Mouse (Mus musculus): ENCODE measurements around the gene Vps37b. TPM values are rescaled to one million over a fixed set of nuclear protein-coding genes. Genes with fewer than 3 reads are reported as not detected.

The Vps37b gene
- polyA plus RNA-seq, 1 experiment from 2014 or later, result 43.8 TPM

GRCm38 (mm10) chr5:124015727-124016126 lies 16.3 kb downstream of the Vps37b start:
- no peaks in the 10 kb centered on the region for H3K9me3 ChIP-seq
- H3K27ac ChIP-seq (replicated peaks), result no peak overlapping the region
- no peak overlapping the region for H3K4me3 ChIP-seq
- peaks cover 93% of the 10 kb centered on the region for H3K4me1 ChIP-seq
- DNase-seq (ENCODE audit: low spot score), result no peak
- WGBS, result 67% methylated on average over 2 of the region's 2 CpGs
- H3K27me3 ChIP-seq (replicated peaks; ENCODE audit: low read depth, poor library complexity, severe bottlenecking), result no peaks in the 10 kb centered on the region
- peaks cover 32% of the 10 kb centered on the region for H3K36me3 ChIP-seq (replicated peaks)

- Histone ChIP-seq H3K27ac (replicated peaks) (no peak overlapping the region), H3K4me1 (peaks cover 94% of the 10 kb centered on the region), H3K36me3 (replicated peaks) (peaks cover 35% of the 10 kb centered on the region), H3K4me3 (no peak overlapping the region), H3K9me3 (no peaks in the 10 kb centered on the region), H3K27me3 (replicated peaks; ENCODE audit: low read depth, poor library complexity, severe bottlenecking) (no peaks in the 10 kb centered on the region)
- no peak for DNase-seq (ENCODE audit: low spot score)
- 20% methylated on average over 11 of the region's 11 CpGs for WGBS
Observed at GRCm38 (mm10) chr5:124014791-124015251, 17.2 kb downstream of the Vps37b start.

- peak overlapping the region; percentile 35; the same call in 1 of the 2 replicates for H3K27ac ChIP-seq (replicated peaks)
- peaks cover 88% of the 10 kb centered on the region for H3K4me1 ChIP-seq
- peaks cover 39% of the 10 kb centered on the region for H3K36me3 ChIP-seq (replicated peaks)
- WGBS, result 78% methylated on average over 3 of the region's 3 CpGs
- no peaks in the 10 kb centered on the region for H3K27me3 ChIP-seq (replicated peaks; ENCODE audit: low read depth, poor library complexity, severe bottlenecking)
- H3K9me3 ChIP-seq, result no peaks in the 10 kb centered on the region
- no peak overlapping the region for H3K4me3 ChIP-seq
- no peak for DNase-seq (ENCODE audit: low spot score)
Observed at GRCm38 (mm10) chr5:124014180-124014579, 17.9 kb downstream of the Vps37b start.

- Histone ChIP-seq H3K27me3 (replicated peaks; ENCODE audit: low read depth, poor library complexity, severe bottlenecking) (no peaks in the 10 kb centered on the region), H3K36me3 (replicated peaks) (peaks cover 41% of the 10 kb centered on the region), H3K4me1 (peaks cover 84% of the 10 kb centered on the region), H3K27ac (replicated peaks) (peak overlapping the region; percentile 35; the same call in 1 of the 2 replicates), H3K4me3 (no peak overlapping the region), H3K9me3 (no peaks in the 10 kb centered on the region)
- WGBS, result 79% methylated on average over 16 of the region's 16 CpGs
- DNase-seq (ENCODE audit: low spot score), result no peak
Observed at GRCm38 (mm10) chr5:124013747-124014146, 18.3 kb downstream of the Vps37b start.

- Histone ChIP-seq H3K27me3 (replicated peaks; ENCODE audit: low read depth, poor library complexity, severe bottlenecking) (no peaks in the 10 kb centered on the region), H3K27ac (replicated peaks) (peak overlapping the region; percentile 80), H3K36me3 (replicated peaks) (peaks cover 46% of the 10 kb centered on the region), H3K4me1 (peaks cover 77% of the 10 kb centered on the region), H3K4me3 (no peak overlapping the region), H3K9me3 (no peaks in the 10 kb centered on the region)
- 84% methylated on average over 10 of the region's 10 CpGs for WGBS
- DNase-seq (ENCODE audit: low spot score), result no peak
Observed at GRCm38 (mm10) chr5:124012885-124013284, 19.2 kb downstream of the Vps37b start.

GRCm38 (mm10) chr5:124011927-124012326 lies 20.1 kb downstream of the Vps37b start:
- peaks cover 55% of the 10 kb centered on the region for H3K36me3 ChIP-seq (replicated peaks)
- 20% methylated on average over 8 of the region's 8 CpGs for WGBS
- H3K27ac ChIP-seq (replicated peaks), result peak overlapping the region; percentile 80
- DNase-seq (ENCODE audit: low spot score), result no peak
- peak overlapping the region; percentile 28; the same call in 1 of the 2 replicates for H3K4me3 ChIP-seq
- H3K27me3 ChIP-seq (replicated peaks; ENCODE audit: low read depth, poor library complexity, severe bottlenecking), result no peaks in the 10 kb centered on the region
- no peaks in the 10 kb centered on the region for H3K9me3 ChIP-seq
- H3K4me1 ChIP-seq, result peaks cover 67% of the 10 kb centered on the region

GRCm38 (mm10) chr5:124010910-124011655 lies 21.0 kb downstream of the Vps37b start:
- H3K9me3 ChIP-seq, result no peaks in the 10 kb centered on the region
- peak overlapping the region; percentile 28 for H3K4me3 ChIP-seq

GRCm38 (mm10) chr5:124010077-124010476 lies 22.0 kb downstream of the Vps37b start:
- H3K27ac ChIP-seq (replicated peaks), result peak overlapping the region; percentile 80; the same call in 1 of the 2 replicates
- 93% methylated on average over 8 of the region's 8 CpGs for WGBS
- peaks cover 49% of the 10 kb centered on the region for H3K4me1 ChIP-seq
- no peaks in the 10 kb centered on the region for H3K9me3 ChIP-seq
- no peak overlapping the region for H3K4me3 ChIP-seq
- no peaks in the 10 kb centered on the region for H3K27me3 ChIP-seq (replicated peaks; ENCODE audit: low read depth, poor library complexity, severe bottlenecking)
- H3K36me3 ChIP-seq (replicated peaks), result peaks cover 63% of the 10 kb centered on the region
- DNase-seq (ENCODE audit: low spot score), result no peak

More at GRCm38 (mm10) chr5:124010910-124011655, 21.0 kb downstream of the Vps37b start:
- Histone ChIP-seq H3K36me3 (replicated peaks) (peaks cover 59% of the 10 kb centered on the region), H3K27ac (replicated peaks) (peak overlapping the region; percentile 80), H3K4me1 (peaks cover 59% of the 10 kb centered on the region), H3K27me3 (replicated peaks; ENCODE audit: low read depth, poor library complexity, severe bottlenecking) (no peaks in the 10 kb centered on the region)
- WGBS, result 19% methylated on average over 19 of the region's 19 CpGs
- DNase-seq (ENCODE audit: low spot score), result peak; percentile 61

GRCm38 (mm10) chr5:124006891-124007491 lies 25.1 kb downstream of the Vps37b start:
- Histone ChIP-seq H3K27me3 (replicated peaks; ENCODE audit: low read depth, poor library complexity, severe bottlenecking) (no peaks in the 10 kb centered on the region), H3K4me3 (no peak overlapping the region), H3K9me3 (no peaks in the 10 kb centered on the region), H3K27ac (replicated peaks) (no peak overlapping the region), H3K4me1 (peaks cover 18% of the 10 kb centered on the region), H3K36me3 (replicated peaks) (peaks cover 84% of the 10 kb centered on the region)
- no peak for DNase-seq (ENCODE audit: low spot score)
- WGBS, result 90% methylated on average over 17 of the region's 17 CpGs

GRCm38 (mm10) chr5:124006082-124006873 lies 25.8 kb downstream of the Vps37b start:
- DNase-seq (ENCODE audit: low spot score), result no peak
- peaks cover 87% of the 10 kb centered on the region for H3K36me3 ChIP-seq (replicated peaks)
- peaks cover 11% of the 10 kb centered on the region for H3K4me1 ChIP-seq
- H3K27me3 ChIP-seq (replicated peaks; ENCODE audit: low read depth, poor library complexity, severe bottlenecking), result no peaks in the 10 kb centered on the region
- no peak overlapping the region for H3K4me3 ChIP-seq
- H3K9me3 ChIP-seq, result no peaks in the 10 kb centered on the region
- H3K27ac ChIP-seq (replicated peaks), result no peak overlapping the region
- WGBS, result 92% methylated on average over 26 of the region's 26 CpGs

GRCm38 (mm10) chr5:124005591-124005990 lies 26.5 kb downstream of the Vps37b start:
- Histone ChIP-seq H3K9me3 (no peaks in the 10 kb centered on the region), H3K27ac (replicated peaks) (no peak overlapping the region), H3K36me3 (replicated peaks) (peaks cover 88% of the 10 kb centered on the region), H3K4me1 (peaks cover 4% of the 10 kb centered on the region), H3K4me3 (no peak overlapping the region), H3K27me3 (replicated peaks; ENCODE audit: low read depth, poor library complexity, severe bottlenecking) (no peaks in the 10 kb centered on the region)
- no peak for DNase-seq (ENCODE audit: low spot score)
- WGBS, result 94% methylated on average over 11 of the region's 11 CpGs

GRCm38 (mm10) chr5:124005151-124005500 lies 26.9 kb downstream of the Vps37b start:
- DNase-seq (ENCODE audit: low spot score), result no peak
- Histone ChIP-seq H3K4me3 (no peak overlapping the region), H3K27ac (replicated peaks) (no peak overlapping the region), H3K27me3 (replicated peaks; ENCODE audit: low read depth, poor library complexity, severe bottlenecking) (no peaks in the 10 kb centered on the region), H3K9me3 (no peaks in the 10 kb centered on the region), H3K36me3 (replicated peaks) (peaks cover 87% of the 10 kb centered on the region), H3K4me1 (peaks cover under 1% of the 10 kb centered on the region; the same call in 1 of the 2 replicates)
- WGBS, result 95% methylated on average over 15 of the region's 15 CpGs
